Mouse (Mus musculus) spleen, embryonic (tissue): ENCODE measurements at regions not wholly inside any gene's neighbourhood (a gene's known extent, or its start where the extent isn't known, plus 50 kb on each side); places are given as distances from the start of the nearest gene placed in this dataset.

Experiments used
- CTCF ChIA-PET: fragments of 350-600 bp; sonication (Branson Sonifier 250); formaldehyde crosslinking; loops from one replicate; lab custom pipeline; 2022; lab: Charles Lee

- CTCF ChIA-PET: no interaction called here
These were observed 126.5 kb upstream of the Ccdc54 start for GRCm38 (mm10) chr16:50717306-50718017.

- CTCF ChIA-PET: no interaction called here
These were observed 118.8 kb upstream of the Ccdc54 start for GRCm38 (mm10) chr16:50709727-50710126.

- CTCF ChIA-PET: no interaction called here
These were observed 117.0 kb upstream of the Ccdc54 start for GRCm38 (mm10) chr16:50707906-50708305.

- CTCF ChIA-PET: interaction anchor here (0.6 kb wide), 1 partner anchor 1199 kb away, joined by 4 read pairs; no protein-coding TSS in a partner anchor
These were observed 115.0 kb upstream of the Ccdc54 start for GRCm38 (mm10) chr16:50705921-50706320.

- CTCF ChIA-PET: no interaction called here
These were observed 110.0 kb upstream of the Ccdc54 start for GRCm38 (mm10) chr16:50700811-50701517.

- CTCF ChIA-PET: no interaction called here
These were observed 109.2 kb upstream of the Ccdc54 start for GRCm38 (mm10) chr16:50700123-50700522.

- CTCF ChIA-PET: no interaction called here
These were observed 106.8 kb upstream of the Ccdc54 start for GRCm38 (mm10) chr16:50697722-50698121.

GRCm38 (mm10) chr16:50696052-50696451 is 105.1 kb upstream of the Ccdc54 start:
- CTCF ChIA-PET: interaction anchor here (0.7 kb wide), 1 partner anchor 162 kb away, joined by 5 read pairs; no protein-coding TSS in a partner anchor

- CTCF ChIA-PET: no interaction called here
These were observed 103.1 kb upstream of the Ccdc54 start for GRCm38 (mm10) chr16:50694045-50694444.

GRCm38 (mm10) chr16:50690818-50691217 is 99.9 kb upstream of the Ccdc54 start:
- CTCF ChIA-PET: no interaction called here

GRCm38 (mm10) chr16:50689525-50689924 is 98.6 kb upstream of the Ccdc54 start:
- CTCF ChIA-PET: no interaction called here

- CTCF ChIA-PET: no interaction called here
These were observed 98.0 kb upstream of the Ccdc54 start for GRCm38 (mm10) chr16:50688818-50689506.

- CTCF ChIA-PET: no interaction called here
These were observed 88.7 kb upstream of the Ccdc54 start for GRCm38 (mm10) chr16:50679698-50680097.

GRCm38 (mm10) chr16:50673339-50673738 is 82.4 kb upstream of the Ccdc54 start:
- CTCF ChIA-PET: no interaction called here

- CTCF ChIA-PET: no interaction called here
These were observed 81.8 kb upstream of the Ccdc54 start for GRCm38 (mm10) chr16:50672713-50673112.

GRCm38 (mm10) chr16:50671170-50671569 is 80.2 kb upstream of the Ccdc54 start:
- CTCF ChIA-PET: no interaction called here

- CTCF ChIA-PET: no interaction called here
These were observed 73.3 kb upstream of the Ccdc54 start for GRCm38 (mm10) chr16:50664240-50664639.
